Mouse (Mus musculus): ENCODE results near the gene Gm10024.
"Not testable (repeated sequence)": the region's sequence is repeated elsewhere in the genome, so short reads cannot be mapped to it uniquely, and the experiment has no call there.

Gene Gm10024

DNA sequence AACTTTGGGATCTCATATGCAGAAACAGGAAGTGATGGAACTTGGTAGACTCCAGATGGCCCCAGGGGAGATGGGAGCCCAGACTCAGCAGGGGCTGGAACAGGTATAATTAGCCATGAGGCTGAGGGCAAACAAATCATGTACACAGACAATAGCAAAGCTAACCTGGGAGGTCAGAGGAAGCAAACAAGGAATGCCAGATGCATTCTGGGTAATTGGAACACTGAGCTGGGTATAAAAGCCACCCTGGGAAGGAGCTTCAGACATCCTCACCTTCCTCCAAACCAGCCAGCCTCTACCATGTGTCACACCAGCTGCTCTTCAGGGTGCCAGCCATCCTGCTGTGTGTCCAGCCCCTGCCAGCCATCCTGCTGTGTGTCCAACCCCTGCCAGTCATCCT is at the start of gene Gm10024:
Gene Gm10024 (plus strand): TSS at position 301 of the 400 bp plus-strand sequence.
- peak; percentile 83 for DNase-seq

DNA sequence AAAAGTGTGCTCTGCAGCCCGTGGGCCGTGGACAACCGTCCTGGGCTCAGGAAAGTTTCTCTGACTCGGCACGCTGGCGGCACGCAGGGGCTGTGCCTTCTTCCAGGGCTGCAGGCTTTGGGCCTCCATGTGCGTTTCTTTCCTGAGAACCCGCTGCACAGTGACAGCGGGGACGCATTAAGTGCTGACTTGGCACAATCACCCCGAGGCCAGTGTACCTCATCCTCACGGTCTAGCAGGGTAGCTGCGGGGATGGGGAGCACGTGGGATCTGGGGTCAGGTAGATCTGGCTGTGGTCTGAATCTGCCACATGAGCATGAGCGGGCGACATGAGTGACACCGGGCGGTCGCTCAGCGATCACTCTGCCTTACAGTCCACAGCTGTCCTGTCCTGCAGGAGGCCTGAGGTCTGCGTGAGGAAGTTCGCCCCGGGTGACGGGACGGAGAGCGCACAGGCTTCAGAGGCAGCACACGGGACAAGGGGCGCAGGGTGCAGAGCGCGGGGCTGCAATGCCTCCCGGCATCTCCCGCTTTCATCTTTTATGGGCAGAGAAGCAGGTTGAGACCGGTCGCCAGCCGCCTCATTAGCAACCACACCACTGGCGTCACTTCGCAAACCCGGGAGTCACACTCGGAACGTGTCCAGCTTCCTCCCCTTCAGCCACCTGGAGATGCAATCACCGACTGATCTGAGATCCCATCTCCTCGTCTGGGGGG is 47.1 kb upstream of the Gm10024 start:
- DNase-seq, result no peak

DNA sequence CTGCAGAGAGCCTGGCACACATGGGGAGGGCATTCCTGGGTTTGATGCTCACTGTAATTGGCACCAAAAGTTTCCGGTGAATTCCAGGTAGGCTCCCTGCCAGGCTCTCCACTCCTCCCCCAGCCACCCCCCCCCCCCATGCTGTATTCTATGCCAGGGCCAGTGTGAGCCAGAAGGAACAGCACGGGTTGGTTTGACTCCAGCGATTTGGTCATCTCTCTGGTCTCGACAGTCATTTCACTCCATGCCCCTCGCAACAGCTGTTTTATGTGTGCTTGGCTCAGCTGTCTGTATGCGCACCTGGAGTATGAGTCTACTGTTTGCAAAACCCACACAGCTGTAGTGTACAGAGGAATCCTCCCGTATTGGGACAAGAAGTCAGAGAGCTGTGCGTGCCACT is 44.9 kb upstream of the Gm10024 start:
- no peak for DNase-seq

DNA sequence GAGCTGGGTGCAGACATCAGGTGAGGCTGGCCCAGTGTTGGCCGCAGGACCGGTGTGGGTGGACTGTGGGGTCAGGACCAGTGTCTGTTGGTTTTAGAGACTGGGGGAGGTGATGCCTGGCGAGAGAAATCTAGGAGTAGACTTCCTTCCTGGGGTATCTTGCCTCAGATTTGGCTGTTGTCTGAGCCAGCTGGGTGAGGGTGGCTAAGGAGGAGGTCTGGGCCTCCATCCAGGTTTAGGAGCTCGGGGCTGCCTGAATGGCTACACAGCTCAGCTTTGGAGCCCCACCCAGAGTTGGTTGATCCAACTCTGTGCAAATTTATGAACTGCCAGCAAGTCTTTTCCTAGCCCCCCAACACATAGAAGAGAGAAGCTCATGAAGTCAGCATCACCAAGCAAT is 43.9 kb upstream of the Gm10024 start:
- DNase-seq, result no peak

DNA sequence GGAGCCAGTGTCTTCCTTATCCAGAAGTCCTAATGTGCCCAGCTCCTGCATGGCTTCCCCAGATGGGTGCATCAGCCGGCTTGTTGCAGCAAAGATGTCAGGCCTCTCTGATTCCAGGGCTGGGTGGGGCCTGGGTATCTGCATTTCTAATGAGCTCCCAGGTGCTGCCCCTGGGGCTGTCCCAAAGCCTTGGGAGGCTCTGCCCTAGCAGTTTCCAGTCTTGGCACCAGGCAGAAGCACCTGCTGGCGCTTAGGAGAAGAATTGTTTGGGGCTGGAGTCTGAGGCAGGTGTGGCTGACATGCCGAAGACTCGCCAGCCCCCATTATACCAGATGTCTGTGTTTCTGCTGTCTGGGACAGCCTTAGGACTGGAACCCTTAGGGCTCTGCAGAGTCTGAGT is 40.5 kb upstream of the Gm10024 start:
- no peak for DNase-seq

DNA sequence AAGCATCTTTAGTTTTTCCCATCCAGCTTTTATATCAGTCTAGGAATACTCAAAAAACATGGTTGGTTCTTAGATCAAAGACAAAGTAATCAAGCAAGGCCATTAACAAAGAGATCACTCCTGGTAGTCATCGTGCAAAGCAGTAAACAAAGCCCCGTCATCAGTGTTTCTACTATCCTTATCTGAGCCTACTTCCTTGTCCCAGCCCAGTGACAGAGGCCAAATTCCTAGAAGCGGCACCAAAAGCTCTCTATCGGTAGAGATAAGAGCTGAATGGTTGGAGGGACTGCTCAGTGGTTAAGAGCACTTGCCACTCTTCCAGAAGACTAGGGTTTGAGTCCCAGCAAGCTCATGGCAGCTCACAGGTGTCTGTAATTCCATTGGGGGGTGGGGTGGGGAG is 39.7 kb upstream of the Gm10024 start:
- no peak for DNase-seq

DNA sequence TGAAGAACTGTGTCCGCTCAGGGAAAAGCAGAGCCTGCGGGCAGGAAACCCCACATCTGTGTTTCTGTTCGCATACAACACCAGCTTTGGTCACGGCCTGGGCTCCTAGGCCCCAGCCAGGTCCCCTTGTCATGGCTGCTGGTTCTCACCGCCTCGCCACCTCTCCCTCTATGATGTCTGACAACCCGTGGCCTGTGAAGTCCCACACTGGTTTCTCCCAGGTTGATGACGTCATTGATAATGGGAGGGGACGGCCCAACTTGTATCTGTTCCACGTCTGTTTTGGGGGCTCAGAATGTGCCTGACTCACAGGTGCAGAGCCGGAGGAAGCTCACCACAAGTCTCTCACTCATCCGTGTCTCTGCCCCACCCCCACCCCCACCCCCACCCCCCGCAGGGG is 37.5 kb upstream of the Gm10024 start:
- no peak for DNase-seq

DNA sequence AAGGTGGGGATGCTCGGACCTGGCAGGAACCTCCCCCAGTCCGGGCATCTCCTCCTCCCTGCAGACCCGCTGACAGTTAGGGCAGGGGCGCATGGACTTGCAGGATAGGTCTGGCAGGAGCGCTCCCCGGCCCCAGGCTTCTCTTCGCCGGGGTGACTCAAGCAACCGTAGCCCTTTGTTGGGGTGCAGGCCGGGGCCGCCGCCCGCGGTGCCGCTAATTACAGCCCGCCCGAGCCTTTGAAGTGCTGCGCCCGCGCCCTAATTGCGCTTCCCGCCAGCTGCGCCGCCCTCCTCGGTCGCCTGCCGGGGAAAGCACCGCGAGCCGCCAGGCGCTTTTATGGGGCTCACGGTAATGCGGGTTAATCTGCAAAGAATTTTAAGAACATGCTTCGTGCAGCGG is 33.7 kb upstream of the Gm10024 start:
- no peak for DNase-seq

DNA sequence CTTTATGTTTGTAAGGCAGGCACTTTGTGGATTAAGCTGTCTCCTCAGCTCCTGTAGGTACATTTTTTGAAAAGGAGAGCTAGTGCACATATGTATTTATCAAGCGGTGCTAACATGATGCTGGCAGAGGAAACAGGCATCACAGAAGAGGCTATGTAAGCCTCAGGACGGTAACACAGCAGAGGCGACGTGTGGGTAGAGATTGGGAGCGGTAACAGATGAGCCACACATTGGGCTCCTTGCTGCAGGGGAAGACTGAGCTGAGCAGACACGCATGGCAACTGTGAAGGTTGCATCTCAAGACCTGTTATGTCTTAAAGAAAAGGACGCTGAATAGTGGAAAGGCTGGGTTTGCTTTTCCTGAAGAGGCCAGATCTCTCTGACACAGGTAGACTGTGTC is 28.3 kb upstream of the Gm10024 start:
- DNase-seq, result no peak

DNA sequence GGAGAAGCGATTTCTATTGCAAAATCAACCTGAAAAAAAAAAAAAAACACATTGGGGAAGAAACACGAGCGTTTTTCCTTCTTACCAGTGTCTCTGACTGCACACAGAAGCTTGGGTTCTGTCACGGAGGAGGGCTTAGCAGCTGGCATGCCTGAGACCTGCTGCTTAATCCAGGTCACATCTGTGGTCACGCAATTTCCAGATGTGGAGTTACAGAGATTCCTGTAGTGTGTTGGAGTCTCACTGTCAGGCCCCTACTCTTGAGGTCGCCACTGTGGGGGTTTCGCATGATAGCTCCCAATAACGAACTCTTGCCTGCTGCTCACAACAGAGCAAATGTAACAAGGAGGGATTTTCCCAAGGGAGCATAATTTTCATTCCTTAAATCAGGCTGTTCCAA is 27.1 kb upstream of the Gm10024 start:
- no peak for DNase-seq

DNA sequence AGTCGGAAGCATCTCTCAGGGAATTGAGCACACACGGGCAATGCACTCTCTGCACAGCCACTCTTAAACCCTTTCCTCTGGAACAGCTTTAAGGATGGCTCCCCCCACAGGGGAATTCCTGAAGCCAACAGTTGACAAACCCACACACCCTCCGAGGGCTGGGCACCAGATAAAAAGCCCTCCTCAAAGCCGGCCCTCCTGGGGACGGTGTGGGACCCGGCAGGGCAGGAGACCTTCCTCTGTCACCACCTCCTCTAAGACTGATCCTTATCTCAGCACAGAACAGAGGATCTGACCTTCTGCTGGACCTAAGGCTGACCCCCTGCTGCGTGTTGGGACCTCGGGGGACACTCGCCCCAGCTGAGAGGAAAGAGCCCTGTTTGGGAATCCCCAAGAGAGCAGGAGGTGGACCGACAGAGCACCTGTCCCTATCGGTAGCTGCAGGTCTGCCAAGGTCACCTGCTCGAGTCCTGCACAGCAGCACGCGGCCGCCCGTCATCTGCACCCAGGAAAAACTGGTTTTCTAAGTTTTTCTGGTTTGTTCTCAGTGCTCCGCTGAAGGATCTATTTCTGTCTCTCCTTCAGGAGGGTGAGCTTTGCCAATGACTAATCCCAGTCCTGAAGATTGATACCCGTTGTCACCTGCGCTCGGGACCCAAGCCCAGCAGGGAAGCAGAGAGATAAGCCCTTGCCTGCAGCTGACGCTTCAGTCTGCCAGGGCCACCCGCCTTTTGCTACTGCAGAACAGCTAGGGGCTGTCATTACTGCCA is 25.2 kb upstream of the Gm10024 start, which contains the start of gene Tspear:
Gene Tspear (plus strand): TSS at position 675 of the 770 bp plus-strand sequence.
- no peak for DNase-seq

DNA sequence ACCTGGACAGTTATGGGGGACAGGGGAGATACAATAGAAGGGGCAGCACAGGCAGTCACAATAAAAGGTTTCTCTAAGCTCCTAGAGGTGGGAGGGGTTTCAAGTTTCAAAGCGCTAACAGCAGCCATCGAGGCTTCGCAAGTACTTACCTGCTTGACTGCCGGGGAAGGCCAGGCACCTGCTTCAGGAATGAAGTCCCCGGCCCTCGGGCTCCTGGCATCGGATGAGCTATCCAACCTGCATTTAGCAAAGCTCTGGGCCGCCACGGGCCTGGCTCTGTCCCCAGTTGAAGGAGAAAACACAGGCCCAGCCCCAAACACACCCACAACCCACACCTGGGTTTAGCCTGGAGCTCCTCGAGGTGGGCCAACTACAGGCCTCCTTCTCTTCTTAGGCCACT is 24.2 kb upstream of the Gm10024 start:
- DNase-seq, result no peak

DNA sequence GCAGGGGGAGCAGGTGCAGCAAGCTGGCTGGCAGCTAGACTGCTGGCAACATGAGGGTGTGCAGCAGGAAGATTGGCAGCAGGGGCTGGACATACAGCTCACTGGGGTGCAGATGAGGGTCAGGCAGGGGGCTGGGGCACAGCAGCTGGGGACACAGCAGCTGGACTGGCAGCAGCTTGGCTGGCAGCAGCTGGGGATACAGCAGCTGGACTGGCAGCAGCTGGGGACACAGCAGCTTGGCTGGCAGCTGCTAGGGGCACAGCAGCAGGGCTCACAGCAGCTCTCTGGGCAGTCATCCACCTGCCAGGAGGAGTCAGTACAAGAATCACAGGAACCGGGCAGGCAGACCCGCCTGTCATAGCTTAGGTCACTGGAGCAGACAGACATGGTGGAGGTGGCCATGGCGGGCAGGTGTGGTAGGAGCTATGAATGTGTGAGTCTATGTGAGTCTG is 20.9 kb upstream of the Gm10024 start, which contains the start of gene Gm19402:
Gene Gm19402 (minus strand): TSS at position 402 of the 452 bp plus-strand sequence.
- DNase-seq, result peak; percentile 52

DNA sequence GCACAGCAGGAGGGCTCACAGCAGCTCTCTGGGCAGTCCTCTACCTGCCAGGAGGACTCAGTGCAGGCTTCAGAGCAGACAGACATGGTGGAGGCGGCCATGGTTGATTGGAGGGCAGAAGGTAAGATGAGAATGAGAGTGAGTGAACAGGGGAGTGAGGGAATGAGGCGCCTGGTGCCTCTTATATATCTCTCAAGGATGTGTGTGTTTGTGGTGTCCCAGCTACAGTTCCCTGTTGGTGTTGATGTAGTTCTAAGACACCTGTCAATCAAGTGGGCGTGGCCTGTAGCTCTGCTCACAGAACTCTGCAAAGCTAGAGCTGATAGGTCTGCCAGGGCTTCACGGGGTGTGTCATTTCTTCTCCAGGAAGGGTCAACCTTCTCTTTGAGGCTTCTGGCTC is 14.1 kb upstream of the Gm10024 start, which contains the start of gene Gm9508:
Gene Gm9508 (minus strand): TSS at position 101 of the 400 bp plus-strand sequence.
- DNase-seq, result no peak

DNA sequence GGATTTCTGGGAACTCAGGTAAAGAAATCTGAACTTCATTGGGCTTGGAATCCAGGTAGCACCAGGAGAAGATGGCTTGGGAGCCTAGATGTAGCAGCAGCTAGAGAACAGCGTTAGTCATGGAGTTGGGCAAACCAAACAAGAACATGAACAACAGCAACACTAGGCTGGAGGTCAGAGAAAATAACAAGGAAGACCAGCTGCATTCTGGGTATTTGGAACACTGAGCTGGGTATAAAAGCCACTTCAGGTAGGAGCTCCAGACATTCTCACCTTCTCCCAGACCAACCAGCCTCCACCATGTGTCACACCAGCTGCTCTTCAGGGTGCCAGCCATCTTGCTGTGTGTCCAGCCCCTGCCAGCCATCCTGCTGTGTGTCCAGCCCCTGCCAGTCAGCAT is 4.9 kb upstream of the Gm10024 start, which contains the start of gene Gm10272:
Gene Gm10272 (plus strand): TSS at position 301 of the 400 bp plus-strand sequence.
- no peak for DNase-seq

DNA sequence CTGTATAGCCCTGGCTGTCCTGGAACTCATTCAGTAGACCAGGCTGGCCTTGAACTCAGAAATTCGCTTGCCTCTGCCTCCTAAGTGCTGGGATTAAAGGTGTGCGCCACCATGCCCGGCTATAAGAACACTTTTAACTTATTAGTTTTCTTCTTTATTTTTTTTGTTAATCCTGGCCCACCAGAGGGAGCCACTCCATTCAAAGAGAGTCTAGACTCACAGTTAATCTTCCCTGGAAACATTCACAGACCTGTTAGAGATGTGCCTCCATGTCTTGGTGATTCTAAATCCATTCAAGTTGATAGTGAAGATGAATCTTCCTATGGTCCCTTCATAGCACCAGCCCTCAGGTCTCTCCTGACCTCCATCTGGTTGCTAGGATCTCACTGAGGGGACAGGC is 1.4 kb upstream of the Gm10024 start:
- DNase-seq, result no peak

DNA sequence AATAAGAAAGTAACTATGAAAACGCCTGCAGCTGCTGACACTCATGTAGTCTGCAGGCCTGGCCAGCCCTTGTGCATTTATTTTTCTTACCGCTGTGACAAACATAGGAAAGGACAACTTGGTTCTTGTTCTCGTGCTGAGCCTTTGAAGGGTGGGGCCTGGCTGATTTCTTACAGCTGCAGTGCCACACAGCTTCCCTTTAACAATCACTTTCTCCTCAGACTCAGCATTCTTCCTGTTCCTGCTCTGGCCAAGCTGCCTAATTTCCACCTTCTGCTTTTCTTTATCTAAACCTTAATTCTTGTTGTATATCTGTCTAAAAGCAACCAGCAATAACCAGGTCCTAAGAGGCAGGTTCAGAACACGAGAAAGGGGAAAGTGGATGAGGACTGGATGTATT is 2.5 kb downstream of the Gm10024 start:
- DNase-seq, result no peak

DNA sequence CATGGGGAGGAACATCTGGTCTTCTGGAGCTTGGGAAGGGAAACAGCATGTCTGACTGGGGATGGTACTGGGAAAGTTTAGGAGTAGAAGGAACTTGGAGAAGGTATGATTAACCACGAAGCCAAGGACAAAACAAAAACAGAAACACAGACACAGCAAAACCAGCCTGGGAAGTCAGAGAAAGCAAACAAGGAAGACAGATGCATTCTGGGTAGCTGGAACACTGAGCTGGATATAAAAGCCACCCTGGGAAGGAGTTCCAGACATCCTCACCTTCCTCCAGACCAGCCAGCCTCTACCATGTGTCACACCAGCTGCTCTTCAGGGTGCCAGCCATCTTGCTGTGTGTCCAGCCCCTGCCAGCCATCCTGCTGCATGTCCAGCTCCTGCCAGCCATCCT is 4.2 kb downstream of the Gm10024 start, which contains the start of gene Gm10142:
Gene Gm10142 (plus strand): TSS at position 301 of the 400 bp plus-strand sequence.
- DNase-seq, result no peak

DNA sequence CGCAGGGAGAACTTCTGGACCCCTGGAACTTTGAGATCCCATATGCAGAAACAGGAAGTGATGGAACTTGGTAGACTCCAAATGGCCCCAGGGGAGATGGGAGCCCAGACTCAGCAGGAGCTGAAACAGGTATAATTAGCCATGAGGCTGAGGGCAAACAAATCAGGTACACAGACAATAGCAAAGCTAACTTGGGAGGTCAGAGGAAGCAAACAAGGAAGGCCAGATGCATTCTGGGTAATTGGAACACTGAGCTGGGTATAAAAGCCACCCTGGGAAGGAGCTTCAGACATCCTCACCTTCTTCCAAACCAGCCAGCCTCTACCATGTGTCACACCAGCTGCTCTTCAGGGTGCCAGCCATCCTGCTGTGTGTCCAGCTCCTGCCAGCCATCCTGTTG is 9.0 kb downstream of the Gm10024 start, which contains the start of gene Krtap12-1:
Gene Krtap12-1 (plus strand): TSS at position 301 of the 400 bp plus-strand sequence.
- DNase-seq, result not testable (repeated sequence)

DNA sequence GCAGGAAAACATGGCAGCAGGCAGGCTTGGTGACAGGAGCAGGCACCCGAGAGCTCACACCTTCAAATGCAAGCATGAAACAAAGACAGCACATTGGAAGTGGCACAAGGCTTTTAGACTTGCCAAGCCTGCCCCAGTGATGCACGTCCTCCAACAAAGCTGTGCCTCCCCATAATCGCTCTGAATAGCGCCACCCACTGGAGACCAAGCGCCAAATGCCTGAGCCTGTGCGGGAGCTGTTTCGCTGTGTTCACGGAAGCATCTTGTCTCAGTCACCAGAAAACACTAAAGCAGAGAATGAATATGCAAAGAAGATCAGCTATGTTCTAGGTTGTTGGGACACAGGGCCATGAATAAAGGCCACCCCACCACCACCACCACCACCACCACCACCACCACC is 13.6 kb downstream of the Gm10024 start:
- DNase-seq, result no peak

DNA sequence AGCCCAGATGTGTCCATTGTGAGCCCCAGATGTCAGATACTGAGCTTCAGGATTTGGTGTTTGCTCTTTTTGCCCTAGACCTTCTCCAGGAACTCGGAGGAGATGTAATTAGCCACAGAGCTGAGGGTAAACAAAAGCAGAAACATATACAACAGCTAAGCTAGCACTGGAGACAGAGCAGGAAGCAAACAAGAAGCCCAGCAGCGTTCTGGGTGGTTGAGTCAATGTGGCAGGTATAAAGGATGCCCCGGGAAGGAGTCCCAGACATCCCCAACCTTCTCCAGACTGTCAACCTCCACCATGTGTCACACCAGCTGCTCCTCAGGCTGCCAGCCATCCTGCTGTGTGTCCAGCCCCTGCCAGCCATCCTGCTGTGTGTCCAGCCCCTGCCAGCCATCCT is 14.9 kb downstream of the Gm10024 start, which contains the start of gene Gm10100:
Gene Gm10100 (plus strand): TSS at position 301 of the 400 bp plus-strand sequence.
- no peak for DNase-seq

DNA sequence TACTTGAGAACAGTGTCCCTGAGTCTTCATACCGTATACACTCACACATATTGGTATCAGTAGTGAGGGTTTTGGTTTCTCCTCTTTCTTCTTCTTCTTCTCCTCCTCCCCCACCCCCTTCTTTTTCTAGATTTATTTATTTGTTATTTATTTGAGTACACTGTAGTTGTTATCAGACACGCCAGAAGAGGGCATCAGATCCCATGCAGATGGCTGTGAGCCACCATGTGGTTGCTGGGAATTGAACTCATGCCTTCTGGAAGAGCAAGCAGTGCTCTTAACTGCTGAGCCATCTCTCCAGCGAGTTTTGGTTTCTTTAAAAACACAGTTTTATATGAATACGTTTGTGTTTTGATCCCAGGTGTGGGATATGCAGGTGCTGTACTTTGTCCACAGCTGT is 17.0 kb downstream of the Gm10024 start:
- DNase-seq, result no peak

DNA sequence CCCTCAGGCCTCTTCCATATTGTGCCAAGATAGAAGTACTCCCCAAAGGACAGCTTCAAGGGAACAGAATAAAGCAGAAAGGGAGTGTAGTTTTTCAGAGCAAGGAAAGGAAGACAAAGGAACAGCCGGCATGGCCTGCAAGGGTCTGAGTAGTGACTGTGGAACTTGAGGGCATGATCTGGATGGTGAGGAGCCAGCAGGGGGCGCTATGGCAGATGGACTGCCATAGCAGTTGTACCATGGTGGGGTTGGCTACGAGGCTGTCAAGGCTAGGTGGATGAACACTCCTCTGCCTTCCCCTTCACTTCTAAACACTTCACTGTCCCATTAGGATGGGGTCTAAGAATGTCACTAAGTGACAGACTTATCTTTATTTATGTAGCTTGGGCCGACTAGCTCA is 18.0 kb downstream of the Gm10024 start:
- no peak for DNase-seq

DNA sequence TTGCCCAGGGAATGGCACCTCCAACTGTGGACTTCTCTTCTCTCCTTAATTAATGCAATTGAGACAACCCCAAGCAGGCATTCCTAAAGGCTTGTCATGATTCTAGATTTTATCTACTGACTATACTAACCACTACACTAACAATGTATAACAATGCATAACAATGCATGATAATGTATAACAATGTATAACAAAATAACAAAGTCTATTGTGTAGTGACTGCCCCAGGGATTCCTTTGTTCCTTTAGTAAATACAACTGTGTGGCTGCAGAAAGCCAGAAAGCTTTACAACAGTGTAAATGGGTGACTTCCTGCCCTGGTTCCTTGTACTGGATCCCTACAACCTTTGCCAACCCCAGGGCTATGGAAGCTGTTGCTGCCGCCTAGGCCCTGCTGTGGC is 24.7 kb downstream of the Gm10024 start:
- DNase-seq, result no peak

All from heart, adult 11 months (tissue).